Mouse (Mus musculus) T-cell, adult 66 days (primary cell): ENCODE measurements around the gene Fastkd1. TPM values are rescaled to one million over a fixed set of nuclear protein-coding genes. Genes with fewer than 3 reads are reported as not detected.

Experiments used
- total RNA-seq, 2 experiments: library from RNA; stranded (reverse); gene quantifications; 3 replicates in 1 of 2; 4 replicates in 1 of 2; pipeline ENCODE4 v1.2.4; 2023

Gene Fastkd1
- 10 to 100 TPM; 19.3 to 20.8 TPM for total RNA-seq

DNA sequence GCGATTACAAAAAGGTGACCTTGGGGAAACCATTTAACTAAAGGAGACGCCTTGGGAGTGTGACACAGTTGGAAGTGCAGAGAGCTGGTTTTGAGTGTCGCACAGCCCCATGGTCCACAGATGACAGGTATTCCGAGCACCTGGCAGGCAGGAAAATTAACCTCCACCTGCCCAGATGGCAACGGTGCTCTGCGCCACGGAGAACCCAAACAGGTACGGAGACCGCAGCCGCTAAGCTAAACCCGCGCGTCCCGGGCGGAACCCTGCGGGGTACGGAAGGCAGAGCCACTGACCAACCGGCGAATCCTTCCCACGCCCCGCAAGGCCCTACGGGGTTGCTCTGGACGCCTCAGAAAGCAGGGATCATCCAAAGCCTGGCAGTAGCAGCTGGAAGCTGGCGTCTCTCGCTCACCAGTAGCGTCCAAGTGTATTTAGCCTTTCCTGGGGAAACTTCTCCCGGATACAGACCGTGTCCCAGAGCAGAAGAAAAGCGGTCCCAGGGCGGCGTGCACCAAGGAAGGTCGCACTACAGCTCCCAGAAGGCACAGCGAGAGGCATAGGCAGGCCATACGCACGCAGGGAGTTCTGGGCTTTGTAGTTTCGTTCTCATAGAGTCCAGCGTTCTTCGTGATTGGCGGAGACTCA lies at the start of gene Fastkd1:
Gene Fastkd1 (minus strand): TSS at position 536 of the 645 bp plus-strand sequence.

DNA sequence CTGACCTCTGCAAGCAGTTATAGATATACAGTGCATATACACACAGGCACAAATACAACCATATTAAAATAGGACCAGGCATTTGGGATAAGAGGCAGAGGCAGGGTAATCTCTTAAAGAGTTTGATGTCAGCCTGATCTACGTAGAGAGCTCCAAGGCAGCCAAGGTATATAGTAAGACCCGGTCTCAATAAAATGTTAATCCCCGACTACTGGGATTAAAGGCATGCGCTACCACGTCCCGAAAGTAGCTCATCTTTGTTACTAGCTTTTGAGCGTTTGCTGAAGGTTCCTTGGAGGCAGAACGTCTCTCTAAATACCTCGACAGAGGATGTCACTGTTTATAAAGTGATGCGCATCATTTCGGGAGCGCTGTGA lies 8.9 kb upstream of the Fastkd1 start, which contains the start of gene Ppig:
Gene Ppig (plus strand): TSS at position 273 of the 377 bp plus-strand sequence.

DNA sequence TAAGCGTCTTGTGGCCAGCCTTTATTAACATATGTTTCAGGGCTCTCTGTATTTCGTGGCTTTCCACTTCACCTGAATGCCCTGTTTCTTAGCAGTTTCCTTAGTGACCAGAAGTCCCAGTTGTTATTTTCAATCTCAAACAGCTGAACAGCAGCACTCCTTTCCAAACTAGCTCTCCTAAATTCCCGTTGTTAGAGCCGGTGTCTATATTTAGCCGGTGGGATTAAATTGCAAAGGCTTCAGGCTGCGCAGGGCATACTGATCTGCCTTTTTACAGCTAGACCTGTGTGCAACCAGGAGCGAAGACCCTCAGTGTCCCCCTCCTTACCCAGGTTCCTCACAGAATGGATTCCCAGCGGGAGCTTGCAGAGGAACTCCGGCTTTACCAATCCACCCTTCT lies 43.5 kb downstream of the Fastkd1 start, which contains the start of gene Klhl41:
Gene Klhl41 (plus strand): TSS at position 268 of the 400 bp plus-strand sequence.

DNA sequence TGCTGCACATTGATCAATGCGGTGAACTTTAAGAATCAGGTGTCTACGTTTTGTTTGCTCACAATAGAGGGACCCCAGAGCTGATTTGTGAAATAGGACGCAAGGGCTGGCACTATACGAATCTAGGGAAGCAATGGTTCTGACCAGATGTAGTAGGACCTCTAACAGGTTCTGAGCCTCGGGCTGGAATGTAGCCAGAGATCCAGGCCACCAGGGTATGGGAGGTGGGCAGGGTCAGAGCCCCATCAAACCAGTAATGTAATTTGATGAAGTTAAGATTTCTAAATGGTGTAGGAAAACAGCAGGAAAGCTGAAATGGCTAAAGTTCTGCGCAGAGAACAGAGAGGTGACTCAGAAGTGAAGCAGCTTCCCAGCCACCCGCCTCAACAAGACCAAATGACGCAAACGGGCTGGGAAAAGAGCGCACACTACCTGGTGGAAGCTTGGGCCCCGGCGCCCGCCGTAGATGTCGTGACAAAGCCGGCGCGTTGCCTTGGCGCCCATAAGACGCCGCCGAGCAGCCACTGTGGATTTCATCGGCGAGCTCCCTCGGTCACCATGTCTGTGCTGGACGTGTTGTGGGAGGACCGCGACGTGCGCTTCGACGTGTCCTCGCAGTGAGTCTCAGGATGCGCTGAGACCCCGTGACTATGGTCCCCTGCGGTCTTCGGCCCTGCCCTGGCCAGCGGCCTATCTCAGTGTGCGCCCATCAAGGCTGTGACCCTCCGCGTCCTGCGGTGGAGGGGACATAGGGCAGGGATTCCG lies 66.4 kb downstream of the Fastkd1 start, which contains the start of gene Bbs5:
Gene Bbs5 (plus strand): TSS at position 446 of the 765 bp plus-strand sequence.

Other genes with a start within 250 kb of the Fastkd1 start
- gene Lrp2, start 127.5 kb downstream of the Fastkd1 start, total RNA-seq = not detected
- gene Bbs5, start 66.3 kb downstream of the Fastkd1 start, total RNA-seq = not detected
- gene Klhl41, start 43.4 kb downstream of the Fastkd1 start, total RNA-seq = under 1 TPM in 1 of 2 experiments, not detected in 1; 0.21 TPM
- gene Ppig, start 9.0 kb upstream of the Fastkd1 start, total RNA-seq = 100 to 1,000 TPM in 1 of 2 experiments, 10 to 100 TPM in 1; 99.4 to 107 TPM
- gene Ccdc173, start 76.1 kb upstream of the Fastkd1 start, total RNA-seq = 1 to 10 TPM; 1.3 to 1.5 TPM
- 10 to 100 TPM; 27.5 to 29.8 TPM for gene Phospho2, start 76.1 kb upstream of the Fastkd1 start, total RNA-seq
- under 1 TPM in 1 of 2 experiments, not detected in 1; 0.23 TPM for gene Klhl23, start 108.4 kb upstream of the Fastkd1 start, total RNA-seq
- 100 to 1,000 TPM; 193 to 196 TPM for gene Ssb, start 148.0 kb upstream of the Fastkd1 start, total RNA-seq
- 10 to 100 TPM; 16.2 to 18.0 TPM for gene Mettl5, start 172.1 kb upstream of the Fastkd1 start, total RNA-seq
- 10 to 100 TPM; 68.3 to 74.8 TPM for gene Ubr3, start 183.7 kb upstream of the Fastkd1 start, total RNA-seq